Mouse (Mus musculus) stomach, embryonic 14.5 days (tissue): ENCODE data around the gene Olfr522. TPM values are rescaled to one million over a fixed set of nuclear protein-coding genes. Genes with fewer than 3 reads are reported as not detected.

ENCODE experiments used
- ATAC-seq: fragments of 200-750 bp; cut with Nextera tagmentation; 2 replicates; pipeline ENCODE4 v1.8.0; 2017; ENCODE audit warnings: low read depth, moderate TSS enrichment; ENCODE audit not compliant: insufficient number of reproducible peaks, insufficient read depth, low FRiP score
- H3K27ac ChIP-seq: fragments of 300-500 bp; sonication (generic); 2 replicates; pipeline ENCODE4 v1.5.1; 2014; ENCODE audit warnings: mild to moderate bottlenecking, low read length, moderate library complexity, mixed read lengths
- H3K27me3 ChIP-seq: fragments of 300-500 bp; sonication (generic); 2 replicates; pipeline ENCODE4 v1.6.1; 2014; ENCODE audit warnings: low read length, control low read depth, mixed read lengths; ENCODE audit not compliant: control insufficient read depth, insufficient read depth
- H3K36me3 ChIP-seq: fragments of 300-500 bp; sonication (generic); 2 replicates; pipeline ENCODE4 v1.6.1; 2014; ENCODE audit warnings: mild to moderate bottlenecking, control low read depth, low read length, moderate library complexity, mixed read lengths; ENCODE audit not compliant: control insufficient read depth, insufficient read depth
- H3K4me1 ChIP-seq: fragments of 300-500 bp; sonication (generic); 2 replicates; pipeline ENCODE4 v1.6.1; 2014; ENCODE audit warnings: low read length, control low read depth, mixed read lengths; ENCODE audit not compliant: control insufficient read depth, insufficient read depth
- H3K4me2 ChIP-seq: fragments of 300-500 bp; sonication (generic); replicated peaks from 2 replicates; pipeline ENCODE4 v1.6.1; 2014; ENCODE audit warnings: low read depth, low read length, control low read depth
- H3K4me3 ChIP-seq: fragments of 300-500 bp; sonication (generic); 2 replicates; pipeline ENCODE4 v1.5.1; 2014; ENCODE audit warnings: low read depth, low read length, control low read depth
- H3K9ac ChIP-seq: fragments of 300-500 bp; sonication (generic); replicated peaks from 2 replicates; pipeline ENCODE4 v1.6.1; 2014; ENCODE audit warnings: low read depth, mild to moderate bottlenecking, control low read depth, low read length, moderate library complexity, mixed read lengths
- H3K9me3 ChIP-seq: fragments of 300-500 bp; sonication (generic); 2 replicates; pipeline ENCODE4 v1.6.1; 2016; ENCODE audit warnings: low read depth, low read length, control low read depth; ENCODE audit not compliant: control insufficient read depth
- WGBS: fragments of 180-500 bp; shearing (Covaris S2); extraction: QIAGEN DNeasy Blood & Tissue Kit; methylation state at CpG from one replicate; pipeline ENCODE4 v1.1.7; 2014; 5-methylcytosine and 5-hydroxymethylcytosine counted together
- polyA plus RNA-seq: library from polyadenylated mRNA; unstranded; fragments of >200 nt; fragmentation: Nextera tagmentation; extraction: Ambion mirVana; gene quantifications from 2 replicates; pipeline ENCODE4 v1.2.1, GENCODE M21; 2014

Gene Olfr522
- polyA plus RNA-seq, 1 experiment from 2014 or later: not detected

GRCm38 (mm10) chr7:140116329-140117054 is 48.1 kb downstream of the Olfr522 start, which contains the start of gene Echs1:
Gene Echs1 (minus strand): TSS chr7:140116476.
- ATAC-seq: peak; percentile 93
- Histone ChIP-seq H3K4me2 (peak within 1 kb of the TSS; percentile 91), H3K9me3 (no peaks in the 10 kb centered on the region), H3K9ac (peak within 1 kb of the TSS; percentile 78), H3K4me1 (no peaks in the 10 kb centered on the region), H3K27ac (peak within 1 kb of the TSS; percentile 78), H3K4me3 (peak within 1 kb of the TSS; percentile 78), H3K27me3 (no peaks in the 10 kb centered on the region), H3K36me3 (peaks cover 5% of the 10 kb centered on the region)
- 3% methylated on average over 28 of the region's 28 CpGs for WGBS

GRCm38 (mm10) chr7:140115583-140116328 is 48.8 kb downstream of the Olfr522 start, which contains the start of gene Paox:
Gene Paox (plus strand): TSS chr7:140115799.
- Histone ChIP-seq H3K4me2 (peak within 1 kb of the TSS; percentile 91), H3K4me1 (no peaks in the 10 kb centered on the region), H3K9me3 (no peaks in the 10 kb centered on the region), H3K9ac (peak within 1 kb of the TSS; percentile 78), H3K27me3 (no peaks in the 10 kb centered on the region), H3K4me3 (peak within 1 kb of the TSS; percentile 78), H3K36me3 (peaks cover 10% of the 10 kb centered on the region), H3K27ac (peak within 1 kb of the TSS; percentile 78)
- WGBS: 1% methylated on average over 23 of the region's 23 CpGs
- peak; percentile 81 for ATAC-seq

- H3K27ac ChIP-seq: no peak overlapping the region
- no peak overlapping the region for H3K4me2 ChIP-seq
- no peaks in the 10 kb centered on the region for H3K4me1 ChIP-seq
- no peak for ATAC-seq
- 69% methylated on average over 3 of the region's 3 CpGs for WGBS
- H3K4me3 ChIP-seq: no peak overlapping the region
- H3K36me3 ChIP-seq: peaks cover 24% of the 10 kb centered on the region
- no peaks in the 10 kb centered on the region for H3K27me3 ChIP-seq
- H3K9me3 ChIP-seq: no peaks in the 10 kb centered on the region
- H3K9ac ChIP-seq: no peak overlapping the region
Measured at GRCm38 (mm10) chr7:140111943-140112342, 52.6 kb downstream of the Olfr522 start.

Other genes starting within 250 kb of the Olfr522 start
- not detected in 2 replicates for gene Utf1, start 221.0 kb downstream of the Olfr522 start, polyA plus RNA-seq
- 0.28 and 0.49 TPM in 2 replicates for gene 6430531B16Rik, start 186.0 kb downstream of the Olfr522 start, polyA plus RNA-seq
- gene Adam8, start 172.2 kb downstream of the Olfr522 start, polyA plus RNA-seq: 2.4 and 2.8 TPM in 2 replicates
- 40.6 and 43.5 TPM in 2 replicates for gene Zfp511, start 128.4 kb downstream of the Olfr522 start, polyA plus RNA-seq
- gene Tubgcp2, start 128.1 kb downstream of the Olfr522 start, polyA plus RNA-seq: 59.3 and 60.3 TPM in 2 replicates
- not detected in 2 replicates for gene Msx3, start 115.7 kb downstream of the Olfr522 start, polyA plus RNA-seq
- 3.8 and 3.9 TPM in 2 replicates for gene Caly, start 82.2 kb downstream of the Olfr522 start, polyA plus RNA-seq
- gene Prap1, start 71.4 kb downstream of the Olfr522 start, polyA plus RNA-seq: 12.5 and 24.2 TPM in 2 replicates
- 28.6 and 29.6 TPM in 2 replicates for gene Fuom, start 62.3 kb downstream of the Olfr522 start, polyA plus RNA-seq
- 29.8 and 33.4 TPM in 2 replicates for gene Paox, start 49.0 kb downstream of the Olfr522 start, polyA plus RNA-seq
- 158 and 171 TPM in 2 replicates for gene Echs1, start 48.3 kb downstream of the Olfr522 start, polyA plus RNA-seq
- gene Mtg1, start 27.2 kb downstream of the Olfr522 start, polyA plus RNA-seq: 27.0 and 28.3 TPM in 2 replicates
- gene Sprn, start 9.9 kb downstream of the Olfr522 start, polyA plus RNA-seq: 0.54 and 0.78 TPM in 2 replicates
- not detected in 2 replicates for gene Olfr523, start 8.5 kb upstream of the Olfr522 start, polyA plus RNA-seq
- not detected in 2 replicates for gene Olfr524, start 41.2 kb upstream of the Olfr522 start, polyA plus RNA-seq
- gene Cd163l1, start 53.5 kb upstream of the Olfr522 start, polyA plus RNA-seq: 0.10 TPM in 1 of 2 replicates, not detected in the other
- not detected in 2 replicates for gene 5830411N06Rik, start 82.5 kb upstream of the Olfr522 start, polyA plus RNA-seq
- gene Olfr525, start 156.1 kb upstream of the Olfr522 start, polyA plus RNA-seq: not detected in 2 replicates
- gene Olfr527, start 169.3 kb upstream of the Olfr522 start, polyA plus RNA-seq: not detected in 2 replicates
- gene Olfr60, start 196.9 kb upstream of the Olfr522 start, polyA plus RNA-seq: not detected in 2 replicates
- not detected in 2 replicates for gene Olfr530, start 211.6 kb upstream of the Olfr522 start, polyA plus RNA-seq
- not detected in 2 replicates for gene Olfr531, start 238.2 kb upstream of the Olfr522 start, polyA plus RNA-seq